Mouse (Mus musculus) urinary bladder, postnatal 4 days (tissue): ENCODE measurements at regions not wholly inside any gene's neighbourhood (a gene's known extent, or its start where the extent isn't known, plus 50 kb on each side); places are given as distances from the start of the nearest gene placed in this dataset.

Experiments
- DNase-seq, 2 experiments: peaks; one replicate each; pipeline ENCODE4 v3.0.0; 2021 to 2022; ENCODE audit warnings: low spot score in 2 of 2

GRCm38 (mm10) chr11:24789120-24789519 lies 711.3 kb downstream of the Bcl11a start:
- DNase-seq = no peak

- DNase-seq = no peak
These were observed 717.8 kb downstream of the Bcl11a start for GRCm38 (mm10) chr11:24795510-24796211.

- DNase-seq = no peak
These were observed 726.8 kb downstream of the Bcl11a start for GRCm38 (mm10) chr11:24804623-24805023.

- DNase-seq = no peak
These were observed 751.9 kb downstream of the Bcl11a start for GRCm38 (mm10) chr11:24829578-24830401.

GRCm38 (mm10) chr11:24830484-24830883 lies 752.6 kb downstream of the Bcl11a start:
- DNase-seq = no peak

- DNase-seq = no peak
These were observed 766.2 kb downstream of the Bcl11a start for GRCm38 (mm10) chr11:24843839-24844738.

GRCm38 (mm10) chr11:24856991-24857390 lies 779.1 kb downstream of the Bcl11a start:
- DNase-seq = no peak

GRCm38 (mm10) chr11:24864637-24865036 lies 786.8 kb downstream of the Bcl11a start:
- DNase-seq = no peak

- DNase-seq = no peak
These were observed 787.4 kb downstream of the Bcl11a start for GRCm38 (mm10) chr11:24865067-24865796.
